ENCODE assay signal across 9 mouse cellular contexts in the genomic region with DNA sequence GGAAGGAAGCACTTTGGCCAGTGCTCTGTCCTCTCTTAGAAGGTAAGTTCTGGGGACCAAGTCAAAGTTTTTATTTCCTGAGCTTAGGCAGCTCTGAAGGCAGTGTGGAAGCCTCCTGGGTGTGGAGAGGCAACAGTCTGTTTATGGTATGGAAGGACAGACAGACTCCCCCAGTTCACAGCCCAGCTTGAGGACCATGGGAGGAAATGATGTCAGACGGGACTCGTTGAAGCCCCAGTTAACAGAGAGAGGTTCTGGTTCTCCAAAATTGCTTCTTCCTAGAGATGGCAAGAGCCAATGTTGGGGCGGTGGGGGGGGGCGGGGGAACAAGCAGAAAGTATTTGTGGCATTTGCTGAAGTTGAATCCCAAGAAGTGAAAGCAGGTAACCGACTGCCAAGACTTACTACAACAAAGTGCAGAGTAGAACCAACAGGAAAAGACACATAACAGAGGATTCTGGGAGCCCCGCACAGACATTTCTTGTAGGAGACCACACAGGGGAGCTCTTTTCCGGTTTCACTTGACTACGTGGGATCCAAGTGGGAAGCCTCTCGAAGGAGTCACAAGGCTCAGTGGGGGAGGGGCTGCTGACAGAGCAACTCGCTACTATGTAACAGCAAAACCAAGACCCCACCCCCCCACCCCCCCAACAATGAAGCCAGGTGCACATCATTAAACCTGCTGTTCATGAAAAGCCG. TPM values are rescaled to one million over a fixed set of nuclear protein-coding genes. Genes with fewer than 3 reads are reported as not detected.
DNase-seq lines count a peak whose midpoint lies in the region; ATAC-seq lines count a peak whose summit lies in the region.
"Had no signal": no experiment of that assay in that cellular context is flagged by ENCODE, and none has a peak within 500 bp of the region (broad histone marks: within the 10 kb centered on the region; RNA-seq: fewer than 3 reads in every experiment).

No protein-coding gene starts in this region.

- peak; percentile 74 to 85 for DNase-seq in right cerebral cortex, postnatal 10 days (ENCODE audit: low spot score in 2 of 2)
- no peak for DNase-seq in right cerebral cortex, postnatal 25 days
- DNase-seq in lung, postnatal 10 days: peak; percentile 80
- no peak for DNase-seq in cerebellum, adult 11 months
- DNase-seq in adipocyte (ENCODE audit: low spot score): no peak

- peaks cover 31% of the 10 kb centered on the region for H3K36me3 ChIP-seq in erythroblast, embryonic 14.5 days (ENCODE audit: control insufficient read depth)

- H3K27me3 ChIP-seq in erythroblast, embryonic 14.5 days (ENCODE audit: control insufficient read depth): peaks cover 21% of the 10 kb centered on the region
- H3K27me3 ChIP-seq: hindbrain, embryonic 15.5 days had no signal

- H3K9me3 ChIP-seq in erythroblast, embryonic 14.5 days (ENCODE audit: control insufficient read depth, low read length): no peaks in the 10 kb centered on the region
- H3K9me3 ChIP-seq: hindbrain, embryonic 15.5 days had no signal

- peaks cover 10% of the 10 kb centered on the region for H3K4me1 ChIP-seq in erythroblast, embryonic 14.5 days (ENCODE audit: control insufficient read depth)

- ATAC-seq in erythroblast, adult 5-6 weeks (replicated peaks; ENCODE audit: low FRiP score, poor library complexity, severe bottlenecking): no peak
- ATAC-seq in hematopoietic stem cell, adult 5-6 weeks (replicated peaks in 1 of 2; ENCODE audit: insufficient read depth in 1 of 2, low FRiP score in 2 of 2, low TSS enrichment in 1 of 2, low read depth in 1 of 2, poor library complexity in 2 of 2, severe bottlenecking in 2 of 2): peak; percentile 41 to 57; a peak in 1 of 4 replicates

- H3K4me3 ChIP-seq in erythroblast, embryonic 14.5 days (replicated peaks): peak overlapping the region; percentile 45
- H3K4me3 ChIP-seq: hindbrain, embryonic 15.5 days had no signal

RNA-seq across cellular contexts. Expression of gene Slc38a2, which starts 15.2 kb away (rescaled TPM):
- polyA plus RNA-seq in erythroblast, embryonic 14.5 days (2012): 0.98 and 1.0 TPM in 2 replicates
- 34.4 and 44.7 TPM in 2 replicates for total RNA-seq in erythroblast, adult 5-6 weeks (2015; ENCODE audit: low replicate concordance)
- total RNA-seq in erythroblast, adult 5-6 weeks (2017; ENCODE audit: low replicate concordance): 22.3 and 29.1 TPM in 2 replicates
- 128 and 155 TPM in 2 replicates for total RNA-seq in hematopoietic stem cell, adult 5-6 weeks (2017)

RNA-seq across cellular contexts. Expression of gene Slc38a1, which starts 41.6 kb away (rescaled TPM):
- polyA plus RNA-seq in erythroblast, embryonic 14.5 days (2012): 0.43 and 0.55 TPM in 2 replicates
- 15.3 and 27.3 TPM in 2 replicates for total RNA-seq in erythroblast, adult 5-6 weeks (2015; ENCODE audit: low replicate concordance)
- total RNA-seq in erythroblast, adult 5-6 weeks (2017; ENCODE audit: low replicate concordance): 6.6 TPM in 2 replicates
- 87.5 and 108 TPM in 2 replicates for total RNA-seq in hematopoietic stem cell, adult 5-6 weeks (2017)

Comparison
In these comparisons a context has a peak if more than half of its experiments do, and no peak if none do; other contexts are left out.
1. DNase-seq: peak in right cerebral cortex, postnatal 10 days (2 of 2) and lung, postnatal 10 days (single experiment); none in right cerebral cortex, postnatal 25 days (single experiment), cerebellum, adult 11 months (single experiment) and adipocyte (single experiment).